Mouse (Mus musculus) inflammation-experienced regulatory T-cells, adult 6 months (primary cell): ENCODE results near the gene Jph3. TPM values are rescaled to one million over a fixed set of nuclear protein-coding genes. Genes with fewer than 3 reads are reported as not detected.

Source experiments
- ATAC-seq: one replicate; pipeline ENCODE4 v1.8.0; 2017
- polyA plus RNA-seq, 3 experiments: library from polyadenylated mRNA; unstranded; fragments of 100-300 nt; shearing (Covaris generic); gene quantifications; one replicate each; pipeline ENCODE4 v1.2.1; 2017

Jph3 gene
- polyA plus RNA-seq: not detected

DNA sequence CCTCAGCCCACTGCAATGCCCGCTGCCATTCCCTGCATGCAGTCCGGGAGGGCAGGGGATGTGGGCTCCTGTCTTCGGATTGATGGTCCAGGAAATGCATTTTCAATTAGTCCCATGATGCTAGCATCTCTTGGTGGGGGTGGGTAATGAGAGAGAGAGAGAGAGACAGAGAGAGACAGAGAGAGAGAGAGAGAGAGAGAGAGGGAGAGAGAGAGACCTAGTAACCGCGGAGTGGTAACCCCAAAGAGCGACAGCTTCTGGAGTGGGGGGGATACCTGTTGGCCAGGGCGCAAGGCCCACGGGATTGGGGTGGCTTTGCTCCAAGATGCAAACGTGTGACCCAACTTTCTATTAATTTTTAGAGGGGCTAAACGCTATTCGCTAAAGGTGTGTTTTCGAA lies at the start of gene Jph3:
Gene Jph3 (plus strand): TSS at position 301 of the 400 bp plus-strand sequence.
- ATAC-seq: no peak

DNA sequence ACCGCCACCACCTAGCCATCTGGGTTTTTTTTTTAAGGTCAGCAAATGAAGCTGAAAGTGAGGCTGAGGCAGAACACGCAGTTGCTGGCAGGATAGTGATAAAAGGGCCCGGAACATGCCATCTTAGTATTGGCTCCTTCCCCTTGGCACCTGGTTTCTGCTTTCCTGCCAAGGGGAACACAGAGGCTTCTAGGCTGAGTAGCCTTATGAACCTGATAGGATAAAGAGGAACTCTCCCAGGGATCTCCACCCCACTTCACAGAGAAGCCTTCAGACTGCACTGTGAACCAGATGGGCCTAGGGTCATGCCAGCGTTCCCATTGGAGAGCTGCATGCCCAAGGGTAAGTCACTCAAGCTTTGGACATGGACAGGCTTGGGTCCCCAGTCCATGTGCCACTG lies 48.5 kb upstream of the Jph3 start:
- ATAC-seq: no peak

DNA sequence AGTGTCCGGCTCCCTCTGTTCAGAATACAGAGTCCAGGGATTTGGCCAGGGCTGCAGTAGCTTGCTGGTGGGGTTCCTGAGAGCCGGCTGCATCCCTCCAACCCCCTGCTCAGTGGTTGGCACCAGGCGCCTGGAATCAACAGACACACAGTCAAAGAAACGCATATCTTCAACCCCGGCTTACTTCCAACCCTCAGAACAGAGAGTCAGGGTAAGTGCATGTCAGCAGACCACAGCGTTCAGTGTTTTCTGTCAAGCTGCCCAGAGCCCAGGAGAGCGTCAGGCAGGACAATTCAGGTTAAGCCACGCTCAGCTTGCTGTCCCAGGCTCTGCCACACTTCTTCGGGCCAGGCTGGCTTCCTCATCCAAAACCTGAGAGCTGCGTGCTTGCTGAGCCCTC lies 48.0 kb upstream of the Jph3 start:
- ATAC-seq: no peak

DNA sequence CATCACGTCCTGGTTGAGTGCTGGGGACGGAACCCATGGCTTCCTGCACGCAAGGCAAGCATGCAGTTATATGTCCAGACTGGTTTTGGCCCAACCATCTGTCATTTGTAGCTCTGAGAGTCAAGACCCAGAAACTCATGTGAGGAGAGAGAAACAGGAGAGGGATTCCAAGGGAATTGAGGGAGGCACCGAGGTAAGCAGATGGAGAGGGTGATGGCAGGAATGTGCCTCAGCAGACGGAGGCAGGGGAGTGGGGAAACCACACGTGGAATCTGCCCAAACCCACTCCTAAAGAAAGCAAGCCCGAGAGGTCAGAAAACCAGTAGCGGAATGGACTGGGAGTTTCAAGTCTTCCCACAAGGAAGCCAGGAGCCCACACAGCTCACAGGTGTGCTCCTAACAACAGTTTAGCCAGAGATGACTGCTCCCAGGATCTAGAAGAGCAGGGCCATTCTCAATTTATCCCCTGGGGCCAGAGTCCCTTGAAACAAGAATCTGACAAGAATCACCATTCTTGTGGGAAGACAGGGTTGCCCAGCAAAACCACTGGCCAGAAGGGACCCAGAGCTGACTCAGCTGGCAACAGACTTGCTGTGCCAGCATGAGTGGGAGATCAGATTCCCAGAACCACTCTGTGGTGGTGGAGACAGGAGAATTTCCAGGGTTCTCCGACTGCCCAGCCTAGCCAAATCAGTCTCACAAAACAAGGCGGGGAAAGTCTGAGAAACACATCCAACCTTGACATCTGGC lies 46.2 kb upstream of the Jph3 start:
- no peak for ATAC-seq

DNA sequence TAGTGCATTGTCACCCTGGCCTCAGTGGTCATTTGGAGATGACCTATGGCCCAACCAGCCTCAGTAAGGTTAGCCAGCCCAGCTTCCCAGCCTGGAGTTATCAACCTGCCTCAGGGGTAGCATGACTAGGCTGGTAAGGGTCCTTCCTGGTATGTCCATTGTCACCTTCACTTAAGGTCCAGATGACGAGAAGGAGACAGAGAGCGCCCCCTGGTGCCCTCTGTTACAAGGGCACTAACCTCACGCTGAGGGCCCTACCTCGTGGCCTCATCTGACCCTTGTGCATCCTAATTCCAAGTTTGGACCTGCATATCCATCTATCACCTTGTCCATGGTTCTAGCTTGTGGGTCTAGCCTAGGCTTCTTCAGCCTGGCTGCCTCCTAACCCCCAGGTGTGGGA lies 44.0 kb upstream of the Jph3 start:
- ATAC-seq: no peak

DNA sequence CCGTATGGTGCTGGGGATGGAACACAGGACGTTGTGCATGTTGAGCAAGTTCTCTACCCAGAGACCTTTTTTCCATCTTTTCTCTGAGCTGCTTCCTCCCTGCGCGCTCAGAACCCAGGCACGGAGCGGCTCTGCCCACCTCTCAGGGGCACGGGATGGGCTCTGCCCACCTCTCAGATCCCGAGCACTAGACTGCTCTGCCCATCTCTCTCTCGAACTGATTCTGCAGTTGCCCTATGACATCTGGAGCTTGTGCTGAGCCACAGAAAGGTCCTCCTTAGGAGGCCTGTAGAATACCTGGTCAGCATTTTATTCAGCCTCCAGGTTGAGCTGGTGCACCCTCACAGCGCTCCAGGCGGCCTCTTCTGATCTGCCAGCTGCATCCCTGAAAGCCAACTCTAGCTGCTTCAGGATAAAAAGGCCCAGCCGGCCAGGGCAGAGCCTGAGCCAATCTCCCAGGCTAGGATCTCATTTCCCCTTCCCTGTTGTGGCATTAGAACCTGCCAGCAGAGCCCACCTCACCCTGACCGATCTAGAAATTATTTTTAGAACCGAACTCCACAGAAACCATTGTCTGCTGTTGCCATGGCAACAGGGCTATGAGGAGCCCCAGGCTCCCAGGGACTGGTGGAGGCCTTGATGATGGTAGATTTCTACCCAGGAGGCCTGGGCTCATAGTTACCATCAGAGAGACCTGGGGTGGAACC lies 41.8 kb upstream of the Jph3 start:
- no peak for ATAC-seq

DNA sequence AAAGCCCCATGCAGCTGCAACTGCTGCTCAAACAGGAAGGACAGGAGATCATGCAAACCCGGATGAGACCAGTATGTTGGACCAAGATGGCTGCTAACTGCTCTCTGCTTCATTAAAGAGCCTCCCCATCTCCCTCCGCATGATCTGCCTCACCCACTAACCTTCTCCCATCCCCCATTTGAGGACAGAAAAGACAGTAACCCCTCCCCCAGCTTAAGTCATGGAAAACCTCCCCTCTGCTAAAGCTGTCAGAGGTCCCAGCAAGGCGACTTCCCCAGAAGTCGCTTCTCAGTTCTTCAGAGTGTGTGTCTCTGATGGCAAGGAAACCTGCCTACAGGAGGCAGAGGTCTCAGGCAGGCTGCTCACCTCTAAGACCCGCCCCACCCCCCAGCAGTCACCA lies 40.9 kb upstream of the Jph3 start:
- no peak for ATAC-seq

DNA sequence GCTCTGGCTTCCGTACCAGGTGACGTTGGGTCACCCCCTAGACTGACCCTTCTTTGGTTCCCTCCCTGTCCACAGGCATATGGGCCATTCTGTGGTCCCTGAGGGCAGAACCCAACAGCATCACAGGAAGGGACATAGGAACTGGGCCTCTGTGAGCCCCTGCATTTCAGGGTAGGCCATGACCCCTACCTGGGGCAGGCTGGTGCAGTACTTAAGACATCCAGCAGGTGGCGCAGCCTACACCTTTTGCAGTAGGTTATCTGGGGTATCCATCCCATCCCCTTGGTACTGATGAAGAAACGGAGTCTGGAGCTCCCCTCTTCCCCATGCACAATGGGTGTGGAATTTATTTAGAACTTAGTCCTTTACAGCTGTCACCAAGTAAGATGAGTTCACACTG lies 35.0 kb upstream of the Jph3 start:
- ATAC-seq: no peak

DNA sequence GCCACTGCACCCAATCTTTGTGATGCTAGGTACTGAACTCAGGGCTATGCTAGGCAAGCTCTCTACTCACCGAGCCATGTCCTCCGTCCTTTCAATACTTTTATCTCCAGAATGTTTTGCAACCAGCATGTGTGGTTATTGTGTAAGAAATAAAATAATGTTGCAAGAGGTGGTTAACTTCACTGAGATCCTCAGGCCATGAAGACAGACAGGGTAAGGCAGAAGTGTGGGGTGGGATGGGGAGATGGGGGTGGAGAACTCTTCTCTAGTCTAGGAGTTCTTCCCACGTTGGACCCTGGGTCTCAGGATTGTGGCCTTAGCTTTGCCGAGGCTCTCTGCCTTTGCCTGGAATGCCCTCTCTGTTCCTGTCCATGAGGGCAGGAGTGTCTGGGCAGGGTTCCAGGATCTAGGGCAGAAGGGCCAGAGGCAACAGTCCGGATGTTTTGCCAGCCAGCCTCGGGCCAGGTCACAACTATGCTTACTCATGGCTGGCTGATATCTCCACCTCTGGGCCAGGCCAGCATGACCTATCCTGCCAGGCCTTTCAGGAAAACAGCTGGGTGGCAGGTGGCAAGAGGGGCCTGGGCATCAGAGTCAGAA lies 33.7 kb upstream of the Jph3 start:
- ATAC-seq: no peak

DNA sequence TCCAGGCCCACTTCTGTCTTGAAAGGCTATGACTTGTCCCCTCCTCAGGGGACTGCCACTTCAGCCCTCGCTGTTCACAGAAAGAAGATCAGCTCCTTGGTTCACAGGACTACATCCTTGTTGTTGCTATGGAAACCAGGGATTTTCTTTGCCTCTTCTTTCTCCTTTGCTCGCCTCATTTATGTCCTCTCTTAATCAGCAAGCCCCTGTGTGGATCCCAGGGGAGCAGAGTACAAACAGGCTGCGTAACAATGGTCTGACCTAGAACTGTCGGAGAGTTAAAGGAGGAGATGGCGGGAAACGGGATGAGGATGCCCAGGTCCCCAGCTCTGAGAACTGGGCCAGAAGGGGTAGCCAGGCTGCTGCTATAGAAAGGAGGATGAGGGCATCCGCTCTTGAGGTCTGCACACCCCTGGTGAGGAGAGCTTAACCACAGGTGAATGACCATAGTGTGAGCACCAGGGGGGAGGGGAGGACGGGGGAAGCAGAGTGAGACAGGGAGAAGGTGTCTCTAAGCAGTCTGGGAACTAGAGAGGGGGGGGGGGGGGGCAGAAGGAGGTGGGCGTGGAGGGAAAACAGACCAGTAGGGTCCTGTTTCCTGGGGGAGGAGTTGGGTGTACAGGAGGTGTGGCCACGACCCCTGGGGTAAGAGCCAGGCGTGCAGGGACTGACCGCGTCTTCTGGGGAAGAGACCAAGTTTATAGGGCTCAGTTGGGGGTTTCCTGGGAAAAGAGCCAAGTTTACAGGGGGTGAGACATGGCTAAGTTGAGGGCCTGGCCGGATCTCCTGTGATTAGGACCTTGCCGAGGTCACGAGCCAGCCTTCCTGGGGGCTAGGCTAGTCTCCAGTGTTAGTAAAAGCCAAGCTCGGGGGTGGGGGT lies 31.4 kb upstream of the Jph3 start:
- ATAC-seq: no peak

DNA sequence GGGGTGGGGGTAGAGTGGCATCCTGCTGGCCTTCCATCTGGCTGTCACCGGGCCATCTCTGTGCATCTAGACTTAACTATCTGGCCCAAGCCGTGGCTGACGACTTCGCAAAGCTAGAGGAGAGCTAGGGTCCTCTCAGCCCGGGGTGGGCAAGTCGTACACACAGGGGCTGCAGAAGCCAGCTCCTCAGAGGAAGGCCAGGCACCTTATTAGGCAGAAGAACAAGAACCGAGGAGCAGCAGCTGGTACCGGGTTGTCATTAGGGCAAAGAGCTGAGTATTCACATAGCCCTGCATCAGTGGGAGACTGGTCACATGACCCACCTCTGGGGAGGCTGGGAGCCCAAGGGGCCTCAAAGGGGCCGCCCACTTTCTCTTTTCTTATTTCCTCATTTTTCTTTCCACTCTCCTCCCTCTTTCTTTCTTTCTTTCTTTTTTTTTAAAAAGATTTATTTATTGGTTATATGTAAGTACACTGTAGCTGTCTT lies 30.8 kb upstream of the Jph3 start:
- no peak for ATAC-seq

DNA sequence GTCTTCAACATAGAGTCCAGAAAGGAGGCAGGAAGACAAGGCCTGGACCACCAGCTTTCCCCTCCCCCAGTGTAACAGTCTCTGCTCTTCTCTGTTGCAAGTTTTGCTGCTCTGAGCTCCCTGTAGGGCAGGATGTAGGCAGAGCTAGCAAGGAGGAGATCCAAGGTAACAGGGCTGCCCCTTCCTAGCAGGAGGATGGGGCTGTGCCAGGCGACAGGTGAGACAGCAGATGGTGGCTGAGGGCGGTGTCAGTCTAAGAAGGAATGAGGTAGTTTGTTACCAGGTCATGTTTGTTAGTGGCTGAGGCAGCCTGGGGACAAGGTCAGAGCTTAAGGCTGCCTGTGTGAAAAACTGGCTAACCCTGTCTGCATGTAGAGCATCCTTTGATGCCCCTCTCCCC lies 29.5 kb upstream of the Jph3 start:
- no peak for ATAC-seq

DNA sequence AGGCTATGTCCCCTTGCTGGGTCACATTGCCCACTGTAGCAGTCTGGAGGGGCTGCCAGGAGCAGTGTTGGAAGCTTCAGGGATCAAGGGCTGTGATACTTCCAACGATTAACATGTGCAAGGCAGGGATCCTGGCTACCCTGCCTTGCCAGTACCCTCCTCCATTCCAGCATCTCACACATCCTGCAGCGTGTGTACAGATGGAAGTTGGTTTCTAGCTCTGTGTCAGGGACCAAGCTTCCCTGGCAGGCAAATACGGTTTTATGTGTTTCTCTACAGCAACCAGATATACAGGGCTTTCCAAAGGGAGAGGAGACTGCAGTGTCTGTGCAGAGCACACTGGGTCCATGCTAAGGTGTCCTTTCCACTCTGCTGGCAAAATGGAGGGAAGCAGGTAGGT lies 24.2 kb upstream of the Jph3 start:
- ATAC-seq: no peak

DNA sequence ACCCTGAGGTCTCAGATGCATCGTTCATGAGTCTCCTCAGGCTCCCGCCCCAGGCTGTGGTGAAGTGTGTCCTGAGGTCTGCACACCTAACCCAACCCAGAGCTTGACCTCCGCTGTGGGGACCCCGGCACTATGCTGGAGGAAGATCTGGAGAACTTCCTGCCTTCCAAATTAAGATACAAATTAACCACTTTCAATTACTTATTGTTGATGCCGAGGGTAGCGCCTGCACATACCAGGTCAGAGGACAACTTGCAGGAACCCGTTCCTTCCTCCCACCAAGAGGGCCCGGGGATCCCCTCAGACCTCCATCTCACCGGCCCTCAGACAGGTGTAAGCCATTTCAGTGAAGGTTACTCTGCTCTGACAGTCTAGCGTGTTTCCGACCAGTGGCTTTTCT lies 22.5 kb upstream of the Jph3 start:
- ATAC-seq: no peak

DNA sequence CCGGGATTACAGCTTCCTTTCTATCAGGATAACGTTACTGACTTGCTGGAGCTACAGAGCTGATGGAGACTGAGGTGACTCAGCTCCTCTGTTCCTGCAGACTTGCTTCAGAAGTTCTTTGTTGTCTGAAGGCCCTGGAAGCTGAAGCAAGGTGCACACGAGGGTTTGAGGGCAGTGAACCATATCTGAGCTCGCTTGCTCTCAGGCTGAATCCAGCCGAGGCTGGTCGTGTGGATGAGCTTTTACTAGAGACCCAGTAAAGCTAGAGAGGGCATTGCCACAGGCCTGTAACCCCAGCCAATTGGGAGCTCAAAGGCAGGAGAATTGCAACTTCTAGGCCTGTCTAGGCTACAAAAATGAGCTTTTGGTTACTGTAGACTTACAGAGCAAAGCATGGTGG lies 21.0 kb upstream of the Jph3 start:
- ATAC-seq: no peak

DNA sequence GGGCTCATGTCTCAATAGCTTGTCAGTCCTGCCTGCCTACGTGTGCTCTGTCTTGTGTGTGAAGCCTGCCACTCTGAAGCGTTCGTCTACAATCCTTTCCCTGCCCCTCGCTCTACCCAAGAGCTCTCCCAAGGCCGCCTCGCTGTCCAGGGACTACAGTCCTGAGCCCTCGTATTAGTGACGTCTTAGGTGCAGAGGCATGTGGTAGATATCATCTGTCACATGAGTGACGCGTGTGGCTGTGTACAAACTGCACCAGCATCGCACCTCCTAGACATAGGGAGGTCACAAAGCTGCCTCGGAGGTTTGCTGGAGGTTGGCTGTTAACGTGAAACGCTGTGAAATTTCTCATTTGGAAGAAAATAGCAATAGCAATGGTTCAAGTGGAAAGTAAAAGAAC lies 11.9 kb upstream of the Jph3 start:
- no peak for ATAC-seq

DNA sequence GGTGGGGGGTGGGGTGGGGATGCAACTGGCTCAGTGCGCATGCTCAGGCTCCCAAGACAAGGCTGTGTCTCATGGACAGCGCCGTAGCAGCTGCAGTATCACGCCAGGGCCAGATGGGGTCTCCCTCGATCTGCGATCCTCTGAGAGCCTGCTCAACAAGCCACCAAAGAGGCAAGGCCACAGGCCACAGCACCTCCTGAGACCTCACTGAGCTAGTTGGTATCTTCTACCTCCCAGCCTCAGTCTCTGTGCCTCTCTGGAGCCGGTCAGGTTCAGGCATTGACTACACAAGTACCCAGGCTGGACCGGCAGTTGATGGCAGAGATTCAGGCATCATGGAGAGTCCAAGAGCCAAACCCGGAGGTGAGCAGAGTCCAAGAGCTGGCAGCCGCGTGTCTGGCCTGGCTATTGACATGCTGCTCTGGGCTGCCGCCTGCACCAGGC lies 11.4 kb upstream of the Jph3 start:
- no peak for ATAC-seq

DNA sequence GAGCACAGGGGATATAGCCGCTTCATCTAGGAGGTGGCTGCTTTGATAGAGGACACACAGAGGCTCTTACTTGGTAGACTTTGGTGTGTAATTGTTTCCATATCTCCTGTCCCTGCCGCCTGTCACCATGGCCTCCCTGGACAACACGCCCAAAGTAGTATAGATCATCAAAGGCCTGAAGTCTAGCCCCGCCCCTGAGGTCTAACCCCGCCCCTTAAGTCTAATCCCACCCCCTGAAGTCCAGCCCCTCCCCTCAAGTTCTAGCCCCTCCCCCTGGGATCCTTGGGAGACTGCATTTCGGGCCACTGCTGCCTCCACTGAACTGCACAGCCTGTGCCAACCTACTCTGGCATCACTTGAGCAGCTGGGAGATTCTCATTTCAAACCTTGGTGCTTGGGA lies 10.5 kb upstream of the Jph3 start:
- no peak for ATAC-seq

DNA sequence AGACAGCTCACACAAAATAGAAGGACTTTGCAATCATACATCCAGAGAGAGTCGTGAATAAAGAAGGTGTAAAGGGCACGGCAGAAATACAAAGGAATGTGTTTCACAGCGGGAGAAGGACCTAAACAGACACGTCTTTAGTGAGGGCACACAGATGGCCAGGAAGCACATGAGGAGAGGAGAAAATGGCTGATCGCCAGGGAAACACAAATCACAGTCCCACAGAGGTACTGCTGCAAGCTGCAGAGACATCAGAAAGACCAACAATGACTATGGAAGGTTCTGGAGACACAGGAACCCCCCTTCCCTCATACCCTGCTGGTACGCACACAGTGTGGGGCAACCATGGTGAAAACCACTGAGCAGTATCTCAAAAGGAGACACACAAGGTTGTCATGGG lies 8.4 kb upstream of the Jph3 start:
- ATAC-seq: no peak

DNA sequence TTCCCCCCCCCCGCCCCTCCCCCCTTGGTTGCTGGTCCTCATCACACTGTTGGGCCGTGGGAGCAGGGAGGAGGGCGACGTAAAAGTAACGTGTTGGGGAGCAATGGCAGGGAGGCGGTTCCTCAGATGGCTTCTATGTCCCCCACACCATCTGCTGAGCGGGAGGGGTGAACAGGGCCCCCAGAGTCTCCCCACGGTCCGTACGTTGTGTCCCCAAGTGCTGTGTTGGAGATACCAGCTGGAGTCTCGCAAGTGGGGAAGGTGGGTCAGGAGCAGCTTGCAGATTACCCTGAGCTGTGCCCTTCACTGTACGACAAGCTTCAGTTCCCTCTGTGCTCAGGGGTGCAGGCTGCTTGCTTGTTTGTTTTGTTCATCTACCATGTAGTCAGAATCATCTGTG lies 5.6 kb upstream of the Jph3 start:
- no peak for ATAC-seq

DNA sequence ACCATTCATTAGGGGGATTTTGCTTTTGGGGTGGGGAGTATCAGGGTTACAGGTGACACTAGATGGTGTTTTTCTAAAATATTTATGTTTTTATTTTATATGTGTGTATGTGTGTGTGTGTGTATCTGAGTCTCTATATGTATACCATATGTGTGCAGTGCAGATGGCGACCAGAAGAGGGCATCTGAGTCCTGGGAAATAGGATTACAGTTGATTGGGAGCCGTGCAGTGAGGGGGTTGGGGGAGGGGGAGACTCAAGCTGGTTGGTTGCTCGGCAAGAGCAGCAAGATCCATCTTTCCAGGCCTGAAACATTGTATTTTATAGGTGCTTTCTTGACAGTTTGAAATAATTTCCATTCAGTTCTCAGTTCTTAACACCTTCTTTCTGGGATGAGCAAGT lies 2.3 kb upstream of the Jph3 start:
- ATAC-seq: no peak

DNA sequence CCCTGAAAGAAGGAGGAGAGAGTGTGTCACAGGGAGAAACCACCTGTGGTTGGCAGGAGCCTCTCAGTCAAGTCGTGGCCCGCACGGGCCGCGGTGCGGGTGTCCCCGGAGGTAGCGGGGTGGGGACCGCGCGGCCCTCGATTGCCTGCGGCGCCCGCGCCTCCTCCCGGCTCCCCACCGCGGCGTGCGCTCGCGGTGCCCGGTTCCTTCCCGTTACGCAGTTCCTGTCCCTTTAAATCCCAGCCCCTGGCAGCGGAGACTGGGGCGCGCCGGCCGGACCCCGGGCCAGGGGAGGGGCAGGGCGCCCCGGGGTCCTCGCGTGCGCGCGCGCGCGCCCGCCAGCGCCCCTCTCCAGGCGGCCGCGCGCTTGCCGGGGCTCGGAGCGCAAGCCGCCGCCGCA lies 331 bp downstream of the Jph3 start:
- ATAC-seq: no peak

DNA sequence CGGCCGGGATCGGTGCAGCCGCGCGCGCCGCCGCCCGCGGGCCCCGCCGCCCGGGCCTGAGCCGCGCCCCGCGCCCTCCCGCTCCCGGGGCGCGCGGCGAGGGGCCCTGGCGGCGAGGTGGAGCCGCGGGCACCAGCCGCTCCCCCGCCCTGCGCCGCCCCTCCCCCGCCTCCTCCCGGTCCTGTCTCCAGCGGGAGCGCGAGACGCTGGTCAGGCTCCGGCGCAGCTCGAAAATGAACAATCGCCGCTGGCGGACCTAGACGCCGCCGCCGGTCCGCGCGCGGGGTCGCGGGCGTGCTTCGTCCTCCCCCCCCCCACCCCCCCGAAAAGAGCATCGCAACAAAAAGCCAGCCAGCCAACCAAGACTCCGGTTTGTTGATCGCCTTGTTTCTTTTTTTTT lies 747 bp downstream of the Jph3 start:
- no peak for ATAC-seq
